Mouse (Mus musculus) urinary bladder, adult 2 months (tissue): ENCODE results near the gene Adamts13. TPM values are rescaled to one million over a fixed set of nuclear protein-coding genes. Genes with fewer than 3 reads are reported as not detected.
A peak's percentile ranks its signal among the peaks of the same experiment; 100 is the strongest.

Source experiments
- DNase-seq: peaks from one replicate; pipeline ENCODE4 v3.0.0; 2022; ENCODE audit warnings: low spot score
- polyA plus RNA-seq: library from polyadenylated mRNA; depleted of rRNA; stranded (reverse); fragments of >200 nt; gene quantifications from 2 replicates; pipeline ENCODE4 v1.2.3, GENCODE M21; 2012

Gene Adamts13
- polyA plus RNA-seq, 1 experiment = 0.08 TPM

GRCm38 (mm10) chr2:26967262-26967661 is 6.0 kb upstream of the Adamts13 start:
- no peak for DNase-seq

- DNase-seq = no peak
Measured at GRCm38 (mm10) chr2:26973960-26974359, 744 bp downstream of the Adamts13 start.

- DNase-seq = no peak
Measured at GRCm38 (mm10) chr2:26980361-26980760, 7.1 kb downstream of the Adamts13 start.

GRCm38 (mm10) chr2:26984179-26984578 is 11.0 kb downstream of the Adamts13 start:
- DNase-seq = no peak

GRCm38 (mm10) chr2:26984640-26985039 is 11.4 kb downstream of the Adamts13 start:
- DNase-seq = no peak

GRCm38 (mm10) chr2:26993936-26994335 is 20.7 kb downstream of the Adamts13 start:
- no peak for DNase-seq

GRCm38 (mm10) chr2:26997498-26997897 is 24.3 kb downstream of the Adamts13 start:
- no peak for DNase-seq

GRCm38 (mm10) chr2:26997993-26998392 is 24.8 kb downstream of the Adamts13 start:
- no peak for DNase-seq

GRCm38 (mm10) chr2:27006255-27006654 is 33.0 kb downstream of the Adamts13 start:
- no peak for DNase-seq

- no peak for DNase-seq
Measured at GRCm38 (mm10) chr2:27007701-27008100, 34.5 kb downstream of the Adamts13 start.

- DNase-seq = peak; percentile 80
Measured at GRCm38 (mm10) chr2:27009714-27010244, 36.6 kb downstream of the Adamts13 start, which contains the start of gene Cacfd1. Cacfd1 (plus strand) TSS chr2:27009926.

- DNase-seq = no peak
Measured at GRCm38 (mm10) chr2:27017802-27018201, 44.6 kb downstream of the Adamts13 start.

- DNase-seq = no peak
Measured at GRCm38 (mm10) chr2:27019530-27019929, 46.3 kb downstream of the Adamts13 start.

- DNase-seq = no peak
Measured at GRCm38 (mm10) chr2:27021103-27021502, 47.9 kb downstream of the Adamts13 start.

- DNase-seq = no peak
Measured at GRCm38 (mm10) chr2:27022612-27023011, 49.4 kb downstream of the Adamts13 start.

- DNase-seq = no peak
Measured at GRCm38 (mm10) chr2:27024136-27024535, 50.9 kb downstream of the Adamts13 start.

GRCm38 (mm10) chr2:27025545-27025944 is 52.3 kb downstream of the Adamts13 start:
- DNase-seq = no peak

- DNase-seq = no peak
Measured at GRCm38 (mm10) chr2:27026332-27026731, 53.1 kb downstream of the Adamts13 start.

- no peak for DNase-seq
Measured at GRCm38 (mm10) chr2:27026857-27027617, 53.8 kb downstream of the Adamts13 start.

GRCm38 (mm10) chr2:27027618-27028436 is 54.6 kb downstream of the Adamts13 start, which contains the start of gene Slc2a6:
Slc2a6 (minus strand) TSS chr2:27027998.
- peak; percentile 71 for DNase-seq

GRCm38 (mm10) chr2:27028437-27029015 is 55.3 kb downstream of the Adamts13 start:
- no peak for DNase-seq

GRCm38 (mm10) chr2:27032361-27032760 is 59.1 kb downstream of the Adamts13 start:
- DNase-seq = no peak
